Mouse (Mus musculus) urinary bladder, postnatal 0 days (tissue): Measurements from ENCODE around the gene Tulp4. TPM values are rescaled to one million over a fixed set of nuclear protein-coding genes. Genes with fewer than 3 reads are reported as not detected.

ENCODE experiments used
- microRNA-seq: library from miRNA; unstranded; fragments of <30 nt; microRNA quantifications from one replicate; pipeline ENCODE4, GENCODE M21; 2016
- polyA plus RNA-seq: library from polyadenylated mRNA; unstranded; fragments of >200 nt; fragmentation: Nextera tagmentation; extraction: Ambion mirVana; gene quantifications from 2 replicates; pipeline ENCODE4 v1.2.1, GENCODE M21; 2015

The Tulp4 gene
- polyA plus RNA-seq, result 47.5 and 56.8 TPM in 2 replicates

DNA sequence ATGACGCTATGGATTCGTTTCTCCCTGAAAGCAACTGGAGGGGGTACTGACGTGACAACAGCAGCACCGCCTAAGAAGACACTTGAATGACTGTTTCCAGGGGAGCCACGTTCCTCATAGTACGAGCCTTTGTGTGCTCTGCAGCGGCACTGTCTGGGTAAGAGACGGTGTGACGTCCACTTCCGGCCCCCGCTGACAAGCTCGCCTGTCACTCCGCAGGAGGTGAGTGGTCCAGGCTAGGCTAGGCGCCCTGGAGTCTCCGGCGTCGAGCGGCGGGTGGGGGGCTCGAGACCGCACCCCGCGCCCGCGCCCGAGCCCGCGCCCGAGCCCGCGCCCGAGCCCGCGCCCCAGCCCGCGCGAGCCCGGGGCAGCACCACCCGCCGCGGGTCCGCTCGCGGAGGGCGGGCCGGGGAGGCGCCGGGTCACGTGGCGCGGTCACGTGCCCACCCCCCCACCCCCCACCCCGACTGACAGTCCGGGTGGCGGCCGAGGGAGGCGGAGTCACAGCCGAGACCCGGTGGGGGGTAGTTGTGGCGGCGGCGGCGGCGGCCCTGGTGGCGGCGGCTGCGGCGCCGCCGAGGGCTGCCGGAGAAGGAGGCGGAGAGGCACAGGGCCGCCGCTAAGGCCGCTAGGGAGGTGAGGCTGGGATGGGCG lies at the start of gene Tulp4:
Tulp4 (plus strand) TSS at position 77 of the 654 bp plus-strand sequence.

GRCm38 (mm10) chr17:6079287-6080122 lies 26.7 kb upstream of the Tulp4 start, which contains the start of the genes Serac1 and Gtf2h5:
Gene Serac1 (minus strand): TSS chr17:6079741.
Gene Gtf2h5 (plus strand): TSS chr17:6079786.

GRCm38 (mm10) chr17:6256400-6257069 lies 150.3 kb downstream of the Tulp4 start, which contains the start of gene Tmem181a:
Gene Tmem181a (plus strand): TSS chr17:6256860.

Small RNA genes within 50 kb of the gene (microRNA-seq; reads per million reads assigned to microRNA genes)
- gene Gm22774, result not detected

Other genes starting within 250 kb of the Tulp4 start
- gene Synj2, start 165.2 kb upstream of the Tulp4 start, polyA plus RNA-seq, result 7.5 and 8.4 TPM in 2 replicates
- gene Serac1, start 26.7 kb upstream of the Tulp4 start, polyA plus RNA-seq, result 1.8 and 2.1 TPM in 2 replicates
- gene Gtf2h5, start 26.7 kb upstream of the Tulp4 start, polyA plus RNA-seq, result 156 and 166 TPM in 2 replicates
- 14.4 and 16.2 TPM in 2 replicates for gene Tmem181a, start 150.4 kb downstream of the Tulp4 start, polyA plus RNA-seq
- 4.9 and 5.1 TPM in 2 replicates for gene Dynlt1a, start 211.1 kb downstream of the Tulp4 start, polyA plus RNA-seq